Mouse (Mus musculus): ENCODE results near the gene Camkk1. TPM values are rescaled to one million over a fixed set of nuclear protein-coding genes. Genes with fewer than 3 reads are reported as not detected.
A peak's percentile ranks its signal among the peaks of the same experiment; 100 is the strongest.

Camkk1 gene
- polyA plus RNA-seq, 1 experiment from 2014 or later, result 2.7 TPM

GRCm38 (mm10) chr11:72990688-72991087, 28.1 kb upstream of the Camkk1 start:
- Histone ChIP-seq H3K4me1 (ENCODE audit: control insufficient read depth, insufficient read depth, low read length) (no peaks in the 10 kb centered on the region; the same call in 1 of the 2 replicates), H3K27me3 (ENCODE audit: control insufficient read depth, insufficient read depth, low read length) (no peaks in the 10 kb centered on the region), H3K4me2 (ENCODE audit: low read depth, severe bottlenecking) (no peak overlapping the region), H3K27ac (replicated peaks; ENCODE audit: low read depth, low read length) (no peak overlapping the region), H3K36me3 (ENCODE audit: control insufficient read depth, insufficient read depth, low read length) (no peaks in the 10 kb centered on the region), H3K9me3 (ENCODE audit: control insufficient read depth, low read length) (no peaks in the 10 kb centered on the region), H3K9ac (ENCODE audit: low read length) (no peak overlapping the region), H3K4me3 (ENCODE audit: low read depth, low read length) (no peak overlapping the region)
- ATAC-seq (ENCODE audit: insufficient number of reproducible peaks, low FRiP score, low TSS enrichment, low read depth), result no peak
- 73% methylated on average over 9 of the region's 9 CpGs for WGBS
- no peak for DNase-seq (ENCODE audit: low spot score)

DNA sequence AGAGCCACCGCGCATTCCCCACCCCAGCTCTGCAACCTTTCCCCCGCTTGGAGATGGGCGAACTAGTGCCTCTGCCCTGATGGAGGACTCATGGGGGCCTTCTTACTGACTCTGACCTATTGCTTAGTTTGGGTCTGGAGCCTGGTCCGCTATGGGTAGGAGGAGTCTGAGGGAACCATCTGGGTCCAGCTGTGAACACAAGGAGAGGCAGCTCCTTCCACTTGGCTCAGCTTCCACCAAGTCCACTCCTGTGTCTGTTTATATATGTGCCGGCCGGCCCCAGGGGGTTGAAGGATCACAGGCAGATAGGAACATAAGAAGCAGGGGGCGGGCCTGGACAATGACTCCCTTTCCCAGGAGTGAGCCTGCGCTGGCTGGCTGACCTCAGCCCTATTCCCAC, 26.8 kb upstream of the Camkk1 start:
- DNase-seq (ENCODE audit: low spot score) (no peak), ATAC-seq (ENCODE audit: insufficient number of reproducible peaks, low FRiP score, low TSS enrichment, low read depth) (no peak)
- no peak overlapping the region for H3K9ac ChIP-seq (ENCODE audit: low read length)
- no peaks in the 10 kb centered on the region; the same call in 1 of the 2 replicates for H3K4me1 ChIP-seq (ENCODE audit: control insufficient read depth, insufficient read depth, low read length)
- no peaks in the 10 kb centered on the region for H3K9me3 ChIP-seq (ENCODE audit: control insufficient read depth, low read length)
- H3K27me3 ChIP-seq (ENCODE audit: control insufficient read depth, insufficient read depth, low read length), result no peaks in the 10 kb centered on the region
- no peak overlapping the region for H3K4me2 ChIP-seq (ENCODE audit: low read depth, severe bottlenecking)
- no peak overlapping the region for H3K27ac ChIP-seq (replicated peaks; ENCODE audit: low read depth, low read length)
- WGBS, result 50% methylated on average over 9 of the region's 9 CpGs
- H3K36me3 ChIP-seq (ENCODE audit: control insufficient read depth, insufficient read depth, low read length), result no peaks in the 10 kb centered on the region
- no peak overlapping the region for H3K4me3 ChIP-seq (ENCODE audit: low read depth, low read length)

DNA sequence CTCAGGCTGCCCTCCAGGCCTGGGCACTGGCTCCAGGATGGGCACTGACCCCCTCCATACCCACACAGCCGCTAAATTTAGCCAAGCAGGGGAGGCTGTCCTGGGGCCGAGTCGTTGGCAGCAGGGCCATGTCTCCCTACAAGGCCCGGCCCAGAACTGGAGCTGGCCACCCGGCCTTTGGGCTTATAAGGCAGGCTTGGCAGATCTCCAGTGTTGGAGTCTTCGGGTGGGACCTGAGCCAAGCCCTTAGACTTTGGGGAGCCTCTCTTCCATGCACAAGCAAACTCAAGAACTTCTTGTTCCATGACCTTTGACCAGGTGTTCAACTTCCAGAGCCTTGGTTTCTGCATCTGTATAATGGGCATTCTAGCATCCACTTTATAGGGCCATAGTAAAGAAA, 22.5 kb upstream of the Camkk1 start:
- no peak overlapping the region for H3K4me3 ChIP-seq (ENCODE audit: low read depth, low read length)
- ATAC-seq (ENCODE audit: insufficient number of reproducible peaks, low FRiP score, low TSS enrichment, low read depth) (no peak), DNase-seq (ENCODE audit: low spot score) (no peak)
- no peak overlapping the region for H3K4me2 ChIP-seq (ENCODE audit: low read depth, severe bottlenecking)
- no peaks in the 10 kb centered on the region for H3K4me1 ChIP-seq (ENCODE audit: control insufficient read depth, insufficient read depth, low read length)
- H3K9me3 ChIP-seq (ENCODE audit: control insufficient read depth, low read length), result no peaks in the 10 kb centered on the region
- H3K36me3 ChIP-seq (ENCODE audit: control insufficient read depth, insufficient read depth, low read length), result no peaks in the 10 kb centered on the region
- H3K27ac ChIP-seq (replicated peaks; ENCODE audit: low read depth, low read length), result no peak overlapping the region
- no peaks in the 10 kb centered on the region for H3K27me3 ChIP-seq (ENCODE audit: control insufficient read depth, insufficient read depth, low read length)
- 91% methylated on average over 6 of the region's 6 CpGs for WGBS
- H3K9ac ChIP-seq (ENCODE audit: low read length), result no peak overlapping the region

DNA sequence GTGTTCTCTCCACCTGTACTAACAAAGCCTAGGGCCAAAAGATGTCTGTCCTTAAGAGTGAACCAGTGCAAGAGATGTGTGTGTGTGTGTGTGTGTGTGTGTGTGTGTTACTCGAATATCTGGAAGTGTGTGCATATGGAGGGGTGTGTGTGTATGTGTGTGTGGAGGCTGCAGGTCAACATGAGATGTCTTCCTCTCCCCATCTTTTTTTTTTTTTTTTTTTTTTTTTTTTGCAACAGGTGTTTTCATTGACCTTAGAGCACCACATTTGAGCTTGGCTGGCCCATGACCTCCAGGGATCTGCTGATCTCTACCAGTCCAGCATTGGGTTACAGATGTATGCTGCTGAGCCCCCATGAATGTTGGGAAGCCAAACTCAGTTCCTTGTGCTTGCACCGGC, 22.0 kb upstream of the Camkk1 start:
- WGBS, result 83% methylated on average over 2 of the region's 2 CpGs

DNA sequence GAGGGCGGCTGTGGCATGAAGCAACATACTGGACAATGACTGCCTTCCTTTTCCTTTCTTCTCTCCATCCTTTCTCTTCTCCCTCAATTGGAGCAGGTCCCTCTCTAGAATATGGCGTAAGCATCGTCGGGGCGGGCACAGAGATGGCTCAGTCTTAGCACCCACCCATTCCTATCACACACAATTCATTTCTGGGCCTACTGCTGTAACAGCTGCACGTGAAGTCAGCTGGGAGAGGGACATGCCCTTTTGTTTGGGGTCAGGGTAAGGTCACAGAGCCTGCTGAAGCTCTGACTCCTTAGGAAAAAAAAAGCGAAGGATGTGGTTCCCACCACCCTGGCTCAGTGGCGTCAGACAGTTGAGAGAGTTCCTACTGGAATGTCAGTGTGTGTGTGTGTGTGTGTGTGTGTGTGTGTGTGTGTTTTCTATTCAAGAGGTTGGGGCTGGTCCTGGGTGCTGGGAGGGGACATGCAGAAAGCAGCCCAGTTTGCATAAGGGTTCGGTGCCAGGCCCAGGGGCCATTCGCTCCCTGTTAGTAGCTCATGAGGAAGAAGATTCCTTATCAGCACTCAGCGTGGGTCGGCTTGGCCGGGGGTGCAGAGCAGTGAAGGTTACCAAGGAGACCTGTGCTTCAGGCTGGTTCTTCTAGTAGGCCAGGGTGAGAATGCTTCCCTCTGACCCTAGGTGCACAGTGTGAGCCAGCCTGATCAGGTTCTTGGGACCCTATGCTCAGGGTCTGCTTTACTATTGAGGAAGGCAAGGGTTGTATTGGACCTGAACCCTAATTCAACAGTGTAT, 21.1 kb upstream of the Camkk1 start:
- Histone ChIP-seq H3K27ac (replicated peaks; ENCODE audit: low read depth, low read length) (no peak overlapping the region), H3K36me3 (ENCODE audit: control insufficient read depth, insufficient read depth, low read length) (no peaks in the 10 kb centered on the region), H3K27me3 (ENCODE audit: control insufficient read depth, insufficient read depth, low read length) (no peaks in the 10 kb centered on the region), H3K4me1 (ENCODE audit: control insufficient read depth, insufficient read depth, low read length) (no peaks in the 10 kb centered on the region), H3K4me3 (ENCODE audit: low read depth, low read length) (no peak overlapping the region), H3K9ac (ENCODE audit: low read length) (no peak overlapping the region), H3K4me2 (ENCODE audit: low read depth, severe bottlenecking) (no peak overlapping the region), H3K9me3 (ENCODE audit: control insufficient read depth, low read length) (no peaks in the 10 kb centered on the region)
- DNase-seq (ENCODE audit: low spot score) (no peak), ATAC-seq (ENCODE audit: insufficient number of reproducible peaks, low FRiP score, low TSS enrichment, low read depth) (no peak)
- 71% methylated on average over 13 of the region's 13 CpGs for WGBS

More for the DNA sequence above, 22.0 kb upstream of the Camkk1 start:
- H3K4me2 ChIP-seq (ENCODE audit: low read depth, severe bottlenecking), result no peak overlapping the region
- H3K9ac ChIP-seq (ENCODE audit: low read length), result no peak overlapping the region
- DNase-seq (ENCODE audit: low spot score) (no peak), ATAC-seq (ENCODE audit: insufficient number of reproducible peaks, low FRiP score, low TSS enrichment, low read depth) (no peak)
- no peaks in the 10 kb centered on the region for H3K9me3 ChIP-seq (ENCODE audit: control insufficient read depth, low read length)
- H3K4me3 ChIP-seq (ENCODE audit: low read depth, low read length), result no peak overlapping the region
- no peak overlapping the region for H3K27ac ChIP-seq (replicated peaks; ENCODE audit: low read depth, low read length)
- no peaks in the 10 kb centered on the region for H3K4me1 ChIP-seq (ENCODE audit: control insufficient read depth, insufficient read depth, low read length)
- no peaks in the 10 kb centered on the region for H3K36me3 ChIP-seq (ENCODE audit: control insufficient read depth, insufficient read depth, low read length)
- no peaks in the 10 kb centered on the region for H3K27me3 ChIP-seq (ENCODE audit: control insufficient read depth, insufficient read depth, low read length)

DNA sequence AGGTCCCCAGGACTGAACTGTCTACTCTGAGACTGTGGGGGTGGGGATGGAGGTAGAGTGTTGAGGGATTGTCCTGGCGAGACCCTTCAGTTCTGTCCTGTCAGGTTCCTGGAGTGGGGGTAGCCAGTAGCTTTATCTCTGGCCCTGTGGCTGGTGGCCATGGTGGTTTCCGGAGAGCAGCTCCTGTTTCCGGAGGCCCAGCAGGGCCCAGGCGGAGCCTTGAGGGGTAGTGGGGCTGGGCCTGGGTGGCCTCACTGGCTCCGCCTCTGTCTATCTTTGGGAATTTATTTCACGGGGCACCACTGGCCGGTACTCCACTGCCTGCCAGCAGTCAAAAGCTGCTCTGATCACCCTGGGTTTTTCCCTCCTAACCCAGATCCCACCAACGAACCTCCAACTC, 20.0 kb upstream of the Camkk1 start, which contains the start of gene P2rx1:
Gene P2rx1 (plus strand): TSS at position 333 of the 400 bp plus-strand sequence.
- no peak within 1 kb of the TSS for H3K4me3 ChIP-seq (ENCODE audit: low read depth, low read length)
- no peaks in the 10 kb centered on the region for H3K36me3 ChIP-seq (ENCODE audit: control insufficient read depth, insufficient read depth, low read length)
- H3K9me3 ChIP-seq (ENCODE audit: control insufficient read depth, low read length), result no peaks in the 10 kb centered on the region
- no peaks in the 10 kb centered on the region for H3K27me3 ChIP-seq (ENCODE audit: control insufficient read depth, insufficient read depth, low read length)
- no peak within 1 kb of the TSS for H3K4me2 ChIP-seq (ENCODE audit: low read depth, severe bottlenecking)
- no peak within 1 kb of the TSS for H3K27ac ChIP-seq (replicated peaks; ENCODE audit: low read depth, low read length)
- no peak for DNase-seq (ENCODE audit: low spot score)
- peak; percentile 67; the same call in 1 of the 2 replicates for ATAC-seq (ENCODE audit: insufficient number of reproducible peaks, low FRiP score, low TSS enrichment, low read depth)
- 42% methylated on average over 8 of the region's 8 CpGs for WGBS
- H3K4me1 ChIP-seq (ENCODE audit: control insufficient read depth, insufficient read depth, low read length), result no peaks in the 10 kb centered on the region
- H3K9ac ChIP-seq (ENCODE audit: low read length), result no peak within 1 kb of the TSS

DNA sequence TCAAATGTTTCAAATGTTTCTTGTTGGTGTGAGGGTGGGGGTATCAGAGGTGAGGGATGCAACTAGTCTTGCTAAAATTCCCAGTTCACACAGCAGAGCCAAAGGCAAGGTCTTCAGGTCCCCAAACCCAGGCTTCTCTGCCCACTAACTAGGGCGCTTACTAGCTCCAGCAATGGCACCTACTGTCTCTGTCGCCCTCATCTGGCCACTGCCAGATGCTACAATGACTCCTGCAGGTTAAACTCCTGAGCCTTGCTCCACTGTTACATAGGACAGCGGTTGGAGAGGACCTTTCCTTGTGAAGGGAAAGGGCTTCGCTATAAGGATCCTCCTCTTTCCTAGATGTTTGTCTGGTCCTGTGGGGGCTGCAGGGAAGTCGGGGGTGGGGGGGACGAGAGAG, 17.8 kb upstream of the Camkk1 start:
- Histone ChIP-seq H3K9me3 (ENCODE audit: control insufficient read depth, low read length) (no peaks in the 10 kb centered on the region), H3K9ac (ENCODE audit: low read length) (no peak overlapping the region), H3K27ac (replicated peaks; ENCODE audit: low read depth, low read length) (no peak overlapping the region), H3K4me2 (ENCODE audit: low read depth, severe bottlenecking) (no peak overlapping the region), H3K36me3 (ENCODE audit: control insufficient read depth, insufficient read depth, low read length) (no peaks in the 10 kb centered on the region), H3K4me3 (ENCODE audit: low read depth, low read length) (no peak overlapping the region), H3K4me1 (ENCODE audit: control insufficient read depth, insufficient read depth, low read length) (no peaks in the 10 kb centered on the region), H3K27me3 (ENCODE audit: control insufficient read depth, insufficient read depth, low read length) (no peaks in the 10 kb centered on the region)
- ATAC-seq (ENCODE audit: insufficient number of reproducible peaks, low FRiP score, low TSS enrichment, low read depth) (no peak), DNase-seq (ENCODE audit: low spot score) (peak; percentile 75)
- 8% methylated on average over 6 of the region's 6 CpGs for WGBS

GRCm38 (mm10) chr11:73006377-73006776, 12.4 kb upstream of the Camkk1 start:
- Histone ChIP-seq H3K4me1 (ENCODE audit: control insufficient read depth, insufficient read depth, low read length) (no peaks in the 10 kb centered on the region), H3K36me3 (ENCODE audit: control insufficient read depth, insufficient read depth, low read length) (no peaks in the 10 kb centered on the region), H3K9me3 (ENCODE audit: control insufficient read depth, low read length) (no peaks in the 10 kb centered on the region), H3K27ac (replicated peaks; ENCODE audit: low read depth, low read length) (no peak overlapping the region), H3K4me3 (ENCODE audit: low read depth, low read length) (no peak overlapping the region), H3K4me2 (ENCODE audit: low read depth, severe bottlenecking) (no peak overlapping the region), H3K27me3 (ENCODE audit: control insufficient read depth, insufficient read depth, low read length) (0 out of 2 replicates have a peak, but pooled peaks cover 2% of the 10 kb centered on the region), H3K9ac (ENCODE audit: low read length) (no peak overlapping the region)
- DNase-seq (ENCODE audit: low spot score), result peak; percentile 60
- ATAC-seq (ENCODE audit: insufficient number of reproducible peaks, low FRiP score, low TSS enrichment, low read depth), result 0 out of 2 replicates have a peak, but pooled peaks have one; percentile 42
- 3% methylated on average over 2 of the region's 2 CpGs for WGBS

All from limb, embryonic 11.5 days (tissue).